Mouse (Mus musculus) cerebellum, postnatal 4 days (tissue): ENCODE measurements around the gene Keap1.
"Not testable (repeated sequence)": the region's sequence is repeated elsewhere in the genome, so short reads cannot be mapped to it uniquely, and the experiment has no call there.

Experiments
- DNase-seq, 2 experiments: peaks; one replicate each; pipeline ENCODE4 v3.0.0; 2022; ENCODE audit warnings: low spot score in 2 of 2, mixed read lengths in 1 of 2

Gene Keap1

DNA sequence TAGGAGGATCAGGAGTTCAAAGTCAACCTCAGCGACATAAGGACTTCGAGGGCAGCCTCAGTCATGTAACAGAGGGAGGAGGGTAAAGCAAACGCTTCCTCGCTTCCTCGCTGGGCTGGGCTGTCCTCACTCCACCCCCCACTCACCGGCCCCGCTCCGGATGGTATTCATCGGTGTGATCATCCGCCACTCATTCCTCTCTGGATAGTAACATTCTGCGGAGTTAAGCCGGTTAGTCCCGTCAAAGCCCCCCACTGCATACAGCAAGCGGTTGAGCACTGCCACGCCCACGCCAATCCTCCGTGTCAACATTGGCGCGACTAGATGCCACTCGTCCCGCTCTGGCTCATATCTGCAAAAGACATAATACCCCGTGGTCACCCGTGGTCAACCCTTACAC lies 7.6 kb downstream of the Keap1 start:
- DNase-seq, result no peak

DNA sequence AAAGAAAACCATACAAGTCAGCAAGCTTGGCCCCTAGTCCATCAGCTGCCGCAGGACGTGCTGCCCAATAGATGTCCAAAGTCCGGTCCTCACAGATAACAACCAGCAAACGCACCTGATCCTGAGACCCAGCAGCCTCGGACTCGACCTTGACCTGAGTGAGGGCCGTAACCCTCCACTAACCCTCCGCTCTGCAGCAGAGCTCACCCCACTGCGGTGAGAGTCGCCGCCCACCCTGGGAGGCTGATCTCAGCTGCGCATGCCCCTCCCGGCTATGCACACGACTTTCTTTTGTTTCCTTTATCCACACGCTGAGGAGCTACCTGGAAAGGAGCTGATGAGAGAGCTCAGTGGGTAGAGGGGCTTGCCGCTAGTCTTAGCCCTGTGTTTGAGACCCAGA lies 11.8 kb downstream of the Keap1 start:
- no peak for DNase-seq

DNA sequence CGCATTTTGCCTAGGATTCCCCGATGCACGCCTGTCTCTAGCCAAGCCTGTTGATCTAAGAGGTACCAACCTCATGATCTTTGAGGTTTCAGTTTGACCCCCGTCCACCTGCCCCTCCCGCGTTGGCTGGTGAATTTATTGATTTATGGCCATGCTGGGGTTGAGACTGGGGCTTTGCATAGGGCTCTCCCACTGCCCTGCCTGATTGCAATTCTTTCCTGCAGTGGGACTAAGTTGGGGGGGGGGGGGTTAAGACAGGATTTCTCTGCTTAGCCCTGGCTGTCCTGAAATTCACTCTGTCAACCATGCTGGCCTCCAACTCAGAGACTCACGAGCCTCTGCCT lies 13.8 kb downstream of the Keap1 start:
- no peak for DNase-seq

DNA sequence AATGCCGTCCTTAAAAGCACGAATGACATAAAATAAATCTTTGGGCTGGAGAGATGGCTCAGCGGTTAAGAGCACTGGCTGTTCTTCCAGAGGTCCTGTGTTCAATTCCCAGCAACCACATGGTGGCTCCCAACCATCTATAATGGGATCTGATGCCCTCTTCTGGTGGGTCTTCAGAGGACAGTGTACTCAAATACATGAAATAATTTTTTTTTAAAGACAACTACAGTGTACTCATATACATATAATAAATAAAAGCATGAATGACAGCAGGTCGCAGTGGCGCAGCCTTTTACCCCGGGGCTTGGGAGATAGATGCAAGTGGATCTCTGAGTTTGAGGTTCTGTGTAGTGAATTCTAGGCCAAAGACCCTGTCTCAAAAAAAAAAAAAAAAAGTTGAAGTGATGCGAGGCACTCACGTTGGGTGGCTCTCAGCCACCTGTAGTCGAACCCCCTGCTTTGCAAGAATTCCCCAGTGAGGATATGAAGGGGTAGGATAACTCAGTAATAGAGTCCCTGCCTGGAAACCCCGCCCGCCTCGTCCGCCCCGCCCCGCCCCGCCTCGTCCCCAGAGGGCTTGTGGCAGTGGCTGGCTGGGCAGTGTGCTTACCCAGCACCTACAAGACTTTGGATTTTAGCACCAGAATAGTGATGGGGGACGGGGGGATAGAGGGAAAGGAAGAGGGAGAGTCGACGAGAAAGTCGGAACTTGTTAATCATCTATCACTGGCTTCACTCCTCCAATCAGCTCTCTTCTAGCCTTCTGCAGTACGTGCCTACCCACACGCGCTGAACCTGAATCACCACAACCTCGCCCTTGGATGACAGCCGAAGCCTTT lies 14.4 kb downstream of the Keap1 start:
- DNase-seq, result no peak

DNA sequence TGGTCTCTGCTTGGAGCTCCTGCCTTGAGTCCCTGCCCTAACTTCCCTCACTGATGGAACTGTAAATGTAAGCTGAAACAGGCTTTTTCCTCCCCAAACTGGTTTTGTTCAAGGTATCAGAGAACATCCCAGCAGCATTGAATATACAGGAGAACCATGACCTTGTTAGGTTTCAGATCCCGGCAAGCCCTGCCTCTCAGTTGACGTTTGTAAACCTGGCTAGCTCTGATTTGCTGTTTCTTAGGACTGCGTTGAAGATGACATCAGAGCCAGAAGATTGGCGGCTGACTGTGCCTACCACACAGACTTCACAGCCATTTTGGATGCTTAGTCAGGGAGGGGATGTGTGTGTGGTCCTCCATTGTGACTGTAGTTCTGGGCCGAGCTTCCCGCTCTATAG lies 15.3 kb downstream of the Keap1 start:
- DNase-seq, result no peak

DNA sequence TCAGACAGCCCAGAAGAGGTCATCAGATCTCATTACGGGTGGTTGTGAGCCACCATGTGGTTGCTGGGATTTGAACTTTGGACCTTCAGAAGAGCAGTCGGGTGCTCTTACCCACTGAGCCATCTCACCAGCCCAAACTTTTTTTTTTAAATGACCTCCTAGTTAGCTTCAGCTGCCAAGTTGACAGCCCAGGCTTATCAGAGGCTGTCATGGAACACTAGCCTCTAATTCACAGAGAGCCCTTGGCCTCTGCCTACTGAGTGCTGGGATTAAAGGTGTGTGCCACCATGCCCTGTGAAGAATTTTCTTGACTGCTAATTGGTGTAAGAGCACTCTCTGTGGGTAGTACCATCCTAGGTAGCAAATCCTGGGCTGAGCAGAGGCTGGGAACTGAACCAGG lies 15.7 kb downstream of the Keap1 start:
- not testable (repeated sequence) for DNase-seq

DNA sequence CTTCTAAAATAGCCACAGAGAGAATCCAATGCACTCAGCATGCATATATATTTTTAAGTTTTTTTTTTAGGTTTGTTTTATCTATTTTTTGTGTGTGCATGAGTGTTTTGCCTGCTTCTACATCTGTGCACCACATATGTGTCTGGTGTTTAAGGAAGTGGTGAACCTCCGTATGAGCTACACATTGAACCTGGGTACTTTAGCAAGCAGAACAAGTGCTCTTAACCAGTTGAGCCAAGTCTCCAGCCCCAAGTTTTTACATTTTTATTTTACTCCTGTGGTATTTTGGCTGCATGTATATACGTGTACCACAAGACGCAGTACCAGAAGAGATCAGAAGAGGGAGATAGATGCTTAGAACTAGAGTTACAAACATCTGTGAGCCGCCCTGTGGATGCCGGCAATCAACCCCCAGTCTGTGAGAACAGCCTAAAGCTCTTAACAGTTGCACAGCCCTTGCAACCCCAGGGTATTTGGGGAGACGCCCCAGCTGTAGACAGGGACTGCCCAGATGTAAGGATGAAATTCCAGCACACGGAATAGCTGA lies 17.7 kb downstream of the Keap1 start:
- no peak for DNase-seq

DNA sequence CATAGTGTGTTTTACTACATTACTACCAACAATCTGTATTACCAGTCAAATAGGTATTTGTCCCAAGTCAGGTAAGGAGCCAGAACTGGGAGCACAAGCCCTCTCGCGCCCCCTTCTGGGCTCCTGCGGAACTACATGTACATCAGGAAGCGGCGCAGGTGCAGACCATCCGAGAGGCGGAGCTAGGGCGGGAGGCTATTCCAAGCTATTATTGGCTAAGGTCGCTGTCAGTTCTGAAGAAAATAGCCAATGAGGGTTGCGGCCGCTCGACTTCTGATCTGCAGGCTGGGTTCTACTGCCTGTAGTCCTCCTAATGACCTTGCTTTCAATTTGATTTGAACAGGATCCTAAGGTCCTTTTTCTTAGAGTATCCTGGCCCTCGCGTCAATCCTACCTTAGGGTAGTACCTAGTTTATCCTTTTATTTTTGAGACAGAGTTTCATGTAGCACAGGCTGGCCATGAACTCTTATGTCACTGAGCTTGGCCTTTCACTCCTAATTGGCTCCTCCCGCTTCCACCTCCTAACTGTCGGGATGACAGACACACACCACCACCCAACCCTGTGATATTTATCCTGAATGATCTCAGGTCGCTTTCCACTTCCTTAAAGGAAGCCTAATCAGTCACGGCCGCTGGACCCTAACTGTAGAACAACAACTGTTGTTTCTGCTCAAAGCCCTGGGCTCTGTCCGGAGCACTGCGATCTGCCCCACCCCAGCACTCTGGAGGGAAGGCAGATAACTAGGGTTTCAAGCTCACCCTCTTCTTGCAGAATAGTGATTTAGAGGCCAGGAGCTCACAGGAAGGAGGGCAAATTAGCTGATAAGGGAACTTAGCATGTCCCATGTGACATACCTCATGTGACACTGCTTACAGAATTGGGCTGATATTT lies 18.4 kb downstream of the Keap1 start:
- DNase-seq, result peak; percentile 85 to 95

DNA sequence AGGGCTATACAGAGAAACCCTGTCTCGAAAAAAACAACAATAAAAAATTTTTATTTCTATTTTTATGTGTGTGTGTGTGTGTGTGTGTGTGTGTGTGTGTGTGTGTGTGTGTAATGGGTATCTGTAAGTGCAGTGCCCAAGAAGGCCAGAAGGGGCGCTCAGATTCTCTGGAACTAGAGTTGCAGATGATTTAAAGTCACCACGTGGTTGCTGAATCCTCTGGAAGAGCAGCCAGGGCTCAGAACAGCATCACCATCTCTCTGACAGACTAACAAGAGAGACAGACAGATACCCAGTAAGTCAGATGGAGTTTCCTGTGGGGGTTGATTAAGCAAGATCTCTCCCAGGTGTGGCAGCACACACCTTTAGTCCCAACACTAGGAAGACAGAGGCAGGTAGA lies 19.3 kb downstream of the Keap1 start:
- no peak for DNase-seq

DNA sequence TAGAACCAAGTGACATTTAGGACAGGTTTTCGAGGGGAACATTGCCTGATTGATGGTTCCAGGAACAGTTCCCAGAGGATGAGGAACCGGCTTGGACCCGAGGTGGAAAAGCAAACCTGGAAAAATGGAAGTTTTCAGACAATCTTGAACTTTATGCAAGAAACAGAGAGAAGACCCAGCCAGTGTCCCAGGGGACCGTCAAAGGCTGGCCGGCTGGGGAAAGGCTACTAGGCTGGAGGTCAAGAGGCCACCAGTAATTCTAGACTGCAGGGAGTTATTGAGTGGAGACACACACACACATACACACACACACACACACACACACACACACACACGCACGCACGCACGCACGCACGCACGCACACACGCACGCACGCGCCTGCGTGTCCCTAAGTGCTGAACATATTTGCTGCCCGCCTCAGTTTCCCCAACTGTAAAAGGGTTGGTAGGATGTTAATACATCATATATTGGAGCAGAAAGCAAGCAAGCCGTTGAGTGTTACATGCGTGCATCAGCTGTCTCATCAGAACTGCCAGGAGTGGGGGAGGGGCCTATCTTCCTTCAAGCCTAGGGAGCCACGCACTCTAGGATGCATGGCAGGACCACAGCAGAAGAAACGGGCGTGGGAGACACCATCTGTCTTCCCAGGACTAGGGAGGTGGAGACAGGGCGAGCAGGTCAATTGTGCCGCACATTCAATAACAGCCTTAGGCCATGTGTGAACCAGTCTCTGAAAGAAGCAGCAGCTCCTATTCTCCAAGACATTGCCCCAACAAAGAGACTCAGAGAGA lies 22.9 kb downstream of the Keap1 start:
- no peak for DNase-seq

DNA sequence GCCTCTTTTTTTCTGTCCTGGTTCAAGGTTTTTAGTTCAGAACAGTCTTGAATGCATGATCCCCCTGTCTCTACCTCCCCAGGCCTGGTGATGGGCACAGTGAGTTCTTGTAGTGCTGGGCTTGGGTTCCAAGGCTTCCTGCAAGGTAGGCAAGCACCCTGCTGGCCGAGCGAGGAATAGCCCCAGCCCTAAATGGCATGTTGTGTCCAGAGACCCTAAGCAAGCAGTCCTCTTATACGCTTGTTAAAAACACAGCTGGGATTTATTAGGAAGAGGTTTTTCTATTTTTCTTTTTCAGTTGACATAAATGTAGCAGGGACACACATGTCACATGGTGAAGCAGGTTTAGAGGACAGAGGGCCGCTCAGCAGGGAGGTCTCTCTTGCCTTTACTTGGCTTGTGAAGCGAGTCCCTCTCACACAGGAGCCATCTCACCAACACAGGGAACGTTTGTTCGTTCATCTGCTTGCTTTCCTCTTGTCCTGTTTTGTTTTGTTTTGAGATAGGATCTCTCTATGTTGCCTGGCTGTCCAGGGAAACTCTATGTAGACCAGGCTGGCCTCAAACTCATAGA lies 25.5 kb downstream of the Keap1 start:
- DNase-seq, result no peak

DNA sequence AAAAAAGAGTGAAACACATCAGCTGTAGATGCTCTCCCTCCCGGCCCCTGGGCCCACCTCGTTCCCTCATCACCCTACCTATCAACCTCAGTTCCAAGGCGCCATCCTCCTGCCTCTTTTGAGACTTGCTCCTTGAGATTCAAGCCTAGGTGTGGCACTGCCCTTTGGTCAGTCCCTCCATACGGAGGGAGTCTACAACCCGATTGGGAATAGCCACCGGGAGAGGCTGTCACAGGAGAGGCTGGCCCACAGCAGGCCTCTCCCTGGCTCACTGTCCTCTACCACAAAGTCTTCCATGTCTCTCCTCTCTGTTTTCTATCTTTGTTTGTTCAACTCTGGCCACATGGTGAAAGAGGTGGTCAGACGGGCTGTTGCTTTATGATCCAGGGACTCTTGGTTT lies 27.5 kb downstream of the Keap1 start:
- DNase-seq, result no peak

DNA sequence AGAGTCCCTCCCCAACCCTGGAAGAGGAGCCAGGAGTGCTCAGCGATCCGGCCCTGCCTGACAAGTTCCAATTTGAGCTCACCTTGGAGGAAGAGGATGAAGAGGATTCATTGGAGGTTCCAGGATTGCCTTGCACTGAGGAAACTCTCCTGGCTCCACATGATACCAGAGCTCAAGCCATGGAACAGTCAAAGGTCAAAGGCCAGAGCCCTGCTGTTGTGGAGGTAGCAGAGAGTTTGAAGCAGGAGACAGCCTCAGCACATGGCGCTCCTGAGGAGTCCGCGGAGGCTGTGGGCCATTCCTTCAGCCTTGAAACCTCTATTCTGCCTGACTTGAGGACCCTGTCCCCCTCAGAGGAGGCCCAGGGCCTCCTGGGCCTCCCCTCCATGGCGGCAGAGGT lies 28.3 kb downstream of the Keap1 start:
- DNase-seq, result no peak

DNA sequence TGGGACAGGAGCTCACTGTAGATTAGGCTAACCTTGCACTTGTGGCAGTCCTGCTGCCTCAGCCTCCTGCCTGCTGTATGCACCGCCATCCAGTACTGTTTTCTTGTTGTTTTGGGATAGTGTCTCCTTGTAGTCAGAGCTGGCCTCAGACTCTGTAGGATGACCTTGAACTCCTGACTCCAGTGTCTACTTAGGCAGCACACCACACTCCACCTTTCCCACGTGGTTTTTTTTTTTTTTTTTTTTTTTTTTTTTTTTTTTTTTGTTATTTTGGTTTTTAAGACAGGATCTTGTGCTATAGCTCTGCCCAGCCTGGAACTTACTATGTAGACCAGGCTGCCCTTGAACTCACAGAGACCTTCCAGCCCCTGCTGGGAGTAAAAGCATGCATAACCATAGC lies 30.5 kb downstream of the Keap1 start:
- no peak for DNase-seq

DNA sequence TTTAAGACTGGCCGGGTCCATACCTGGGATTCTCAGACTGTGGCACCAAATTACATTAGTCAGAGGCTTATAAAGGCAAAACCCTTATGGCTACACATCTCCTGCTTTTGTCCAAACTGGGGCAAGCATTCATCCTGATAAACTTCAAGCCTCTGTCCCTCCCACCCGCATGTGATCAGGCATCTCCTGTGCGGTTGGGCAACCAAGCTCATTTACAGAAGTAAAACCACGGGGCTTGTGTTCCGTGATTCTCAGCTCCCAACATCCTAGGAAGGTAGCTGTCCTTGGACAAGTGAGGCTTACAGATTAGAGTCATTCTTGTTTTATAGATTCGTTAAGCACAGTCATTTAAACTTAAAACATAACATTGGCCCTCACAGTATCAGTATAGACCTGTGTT lies 32.3 kb downstream of the Keap1 start:
- no peak for DNase-seq

DNA sequence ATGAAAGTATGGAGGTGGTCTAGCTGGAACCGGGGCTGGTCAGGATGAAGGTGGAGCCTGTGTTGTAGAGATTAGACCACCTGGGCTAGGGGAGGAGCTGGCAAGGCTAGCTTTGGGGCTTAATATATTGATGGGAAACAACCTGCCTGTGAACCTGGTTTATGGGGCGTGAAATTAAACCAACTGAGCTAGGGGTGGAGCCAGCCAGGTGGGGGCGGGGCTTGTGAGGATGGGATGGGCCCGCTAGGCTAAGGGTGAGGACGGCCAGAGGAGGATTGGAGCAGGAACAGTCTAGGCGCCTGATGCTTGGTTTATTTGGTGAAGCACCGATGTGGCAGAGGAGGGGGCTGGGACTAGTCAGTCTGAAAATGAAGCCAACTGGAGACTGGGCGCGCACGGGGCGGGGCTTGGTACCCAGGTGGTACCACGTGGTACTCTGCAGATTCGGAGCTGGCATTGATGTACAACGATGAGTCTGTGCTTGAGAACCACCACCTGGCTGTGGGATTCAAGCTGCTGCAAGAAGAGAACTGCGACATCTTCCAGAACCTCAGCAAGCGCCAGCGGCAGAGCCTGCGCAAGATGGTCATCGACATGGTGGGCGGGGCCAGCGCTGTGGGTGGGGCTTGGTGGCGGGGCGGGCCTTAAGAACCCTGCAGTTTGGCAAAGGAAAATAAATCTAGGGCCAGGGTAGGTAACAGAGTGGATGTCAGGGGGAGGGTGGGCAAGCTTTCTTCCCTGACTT lies 34.5 kb downstream of the Keap1 start:
- no peak for DNase-seq

DNA sequence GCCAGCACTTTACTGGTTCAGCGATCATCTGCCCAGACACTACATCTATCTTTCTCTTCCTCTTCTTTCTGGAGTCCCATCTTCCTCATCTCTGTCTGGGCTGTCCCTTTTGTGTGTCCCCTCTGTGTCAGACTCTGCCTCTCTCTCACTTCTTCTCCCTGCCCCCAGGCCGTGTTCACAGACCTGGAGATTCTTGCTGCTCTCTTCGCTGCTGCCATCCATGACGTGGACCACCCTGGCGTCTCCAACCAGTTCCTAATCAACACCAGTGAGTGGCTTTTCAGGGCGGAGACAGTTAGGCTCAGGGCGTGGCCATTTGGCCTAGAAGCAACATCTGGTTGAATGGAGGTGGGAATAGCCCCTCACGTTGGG lies 35.0 kb downstream of the Keap1 start:
- no peak for DNase-seq

DNA sequence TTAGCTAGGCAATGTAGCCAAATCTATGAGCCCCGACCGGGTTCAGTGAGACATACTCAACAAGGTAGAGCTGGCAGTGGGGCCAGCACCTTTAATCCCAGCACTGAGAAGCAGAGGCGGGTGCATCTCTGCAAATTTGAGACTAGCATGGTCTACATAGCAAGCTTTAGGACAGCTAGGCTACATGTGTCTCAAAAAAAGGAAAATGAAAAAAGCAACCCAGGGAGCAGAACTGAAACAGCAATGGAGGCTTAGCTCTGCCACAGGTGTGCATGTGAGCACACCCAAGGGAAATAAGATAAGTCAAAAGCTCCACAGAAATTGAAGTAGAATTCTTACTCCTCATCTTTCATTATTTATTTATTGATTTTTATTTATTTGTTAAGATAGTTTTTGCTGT lies 40.2 kb downstream of the Keap1 start:
- DNase-seq, result no peak

DNA sequence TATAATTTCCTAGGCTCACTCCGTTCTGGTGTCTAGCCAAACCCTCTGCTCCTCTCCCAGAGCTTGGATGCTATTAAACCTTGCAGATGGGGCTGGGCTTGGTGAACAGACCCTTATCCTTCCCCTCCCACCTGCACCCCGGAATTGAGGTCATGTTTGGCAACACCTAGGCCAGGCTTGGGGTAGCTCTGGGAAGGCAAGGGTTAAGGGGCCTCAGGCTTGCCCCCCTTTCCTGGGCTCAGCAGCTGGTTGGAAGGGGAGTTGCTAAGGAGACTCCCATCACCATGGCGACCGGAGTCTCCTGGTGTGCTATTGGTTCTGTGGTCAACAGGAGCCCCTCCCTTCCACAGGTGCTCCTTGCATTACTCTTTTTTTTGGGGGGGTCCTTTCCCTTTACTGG lies 41.2 kb downstream of the Keap1 start:
- DNase-seq, result peak in 1 of 2 experiments; percentile 66

DNA sequence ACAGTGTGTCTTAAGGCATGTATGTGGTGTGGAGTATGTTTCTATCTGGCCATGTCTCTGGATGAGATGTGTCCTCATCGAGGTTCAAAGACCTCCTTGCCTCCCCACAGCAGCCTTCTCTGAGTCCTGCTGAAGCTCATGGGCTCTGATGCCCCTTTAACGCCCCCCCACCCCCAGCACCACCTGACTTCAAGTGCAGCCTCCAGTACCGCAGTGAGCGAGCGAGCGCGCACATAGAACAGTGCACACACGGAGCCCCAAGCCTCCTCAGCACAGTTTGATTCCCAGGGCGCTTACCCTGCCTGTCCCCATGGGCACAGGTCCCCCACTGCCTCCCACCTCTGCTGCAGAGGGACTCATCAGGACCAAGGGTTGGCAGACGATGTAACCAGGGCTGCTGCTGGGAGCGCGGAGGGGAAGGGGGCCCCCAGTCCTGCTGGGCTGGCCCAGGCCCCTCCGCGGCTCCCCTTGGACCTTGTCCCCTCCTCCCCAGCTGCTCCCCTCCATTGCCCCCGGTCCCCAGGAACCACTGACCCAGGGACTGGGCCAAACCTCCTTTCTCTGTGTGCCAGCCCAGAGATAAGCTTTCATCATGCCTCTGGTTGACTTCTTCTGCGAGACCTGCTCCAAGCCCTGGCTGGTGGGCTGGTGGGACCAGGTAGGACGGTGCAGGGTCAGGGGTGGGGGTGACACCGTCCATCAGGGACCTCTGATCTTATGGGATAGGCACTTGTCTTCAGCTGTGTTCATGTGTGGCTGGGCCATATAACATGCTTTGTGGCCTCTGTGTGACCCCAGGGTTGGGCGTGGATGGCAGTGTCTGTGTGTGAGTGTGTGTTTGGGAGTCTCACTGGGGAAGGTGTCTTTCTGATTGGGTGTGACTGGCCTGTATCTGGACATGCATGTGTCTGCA lies 42.4 kb downstream of the Keap1 start:
- peak in 1 of 2 experiments; percentile 57 for DNase-seq
